Mouse (Mus musculus) lung, embryonic 15.5 days (tissue): Measurements from ENCODE around the gene Clec2i. TPM values are rescaled to one million over a fixed set of nuclear protein-coding genes. Genes with fewer than 3 reads are reported as not detected.
"Not testable (repeated sequence)": the region's sequence is repeated elsewhere in the genome, so short reads cannot be mapped to it uniquely, and the experiment has no call there.

Experiments used
- ATAC-seq: fragments of 200-750 bp; cut with Nextera tagmentation; 2 replicates; pipeline ENCODE4 v1.8.0; 2017; ENCODE audit warnings: moderate number of reproducible peaks, borderline replicate concordance; ENCODE audit not compliant: low FRiP score, low TSS enrichment; ENCODE audit errors: extremely low read depth
- H3K27ac ChIP-seq: fragments of 300-500 bp; sonication (generic); 2 replicates; pipeline ENCODE4 v1.5.1; 2015; ENCODE audit warnings: moderate library complexity, mild to moderate bottlenecking, inconsistent platforms
- H3K27me3 ChIP-seq: fragments of 300-500 bp; sonication (generic); 2 replicates; pipeline ENCODE4 v1.6.1; 2015; ENCODE audit warnings: inconsistent platforms
- H3K36me3 ChIP-seq: fragments of 300-500 bp; sonication (generic); 2 replicates; pipeline ENCODE4 v1.6.1; 2015; ENCODE audit warnings: inconsistent platforms
- H3K4me1 ChIP-seq: fragments of 300-500 bp; sonication (generic); 2 replicates; pipeline ENCODE4 v1.6.1; 2015; ENCODE audit warnings: inconsistent platforms
- H3K4me2 ChIP-seq: fragments of 300-500 bp; sonication (generic); 2 replicates; pipeline ENCODE4 v1.6.1; 2015; ENCODE audit warnings: inconsistent platforms, mild to moderate bottlenecking, moderate library complexity
- H3K4me3 ChIP-seq: fragments of 300-500 bp; sonication (generic); 2 replicates; pipeline ENCODE4 v1.5.1; 2015; ENCODE audit warnings: mild to moderate bottlenecking, inconsistent platforms
- H3K9ac ChIP-seq: fragments of 300-500 bp; sonication (generic); 2 replicates; pipeline ENCODE4 v1.6.1; 2015; ENCODE audit warnings: inconsistent platforms
- H3K9me3 ChIP-seq: fragments of 300-500 bp; sonication (generic); 2 replicates; pipeline ENCODE4 v1.6.1; 2016; ENCODE audit warnings: inconsistent platforms
- WGBS: fragments of 180-500 bp; shearing (Covaris S2); methylation state at CpG from one replicate; pipeline ENCODE4 v1.1.7; 2015; 5-methylcytosine and 5-hydroxymethylcytosine counted together
- polyA plus RNA-seq: library from polyadenylated mRNA; unstranded; fragments of >200 nt; fragmentation: Nextera tagmentation; extraction: Ambion mirVana; gene quantifications from 2 replicates; pipeline ENCODE4 v1.2.1, GENCODE M21; 2015

The Clec2i gene
- 0.24 and 0.32 TPM in 2 replicates for polyA plus RNA-seq

GRCm38 (mm10) chr6:128887091-128887790 lies at the start of gene Clec2i:
Gene Clec2i, plus strand, starts transcription at chr6:128887588.
- H3K36me3 ChIP-seq, H3K27ac ChIP-seq, H3K4me1 ChIP-seq, H3K4me3 ChIP-seq, H3K4me2 ChIP-seq, ATAC-seq, H3K9me3 ChIP-seq, H3K9ac ChIP-seq, H3K27me3 ChIP-seq: not testable (repeated sequence)
- 81% methylated on average over 6 of the region's 6 CpGs for WGBS

DNA sequence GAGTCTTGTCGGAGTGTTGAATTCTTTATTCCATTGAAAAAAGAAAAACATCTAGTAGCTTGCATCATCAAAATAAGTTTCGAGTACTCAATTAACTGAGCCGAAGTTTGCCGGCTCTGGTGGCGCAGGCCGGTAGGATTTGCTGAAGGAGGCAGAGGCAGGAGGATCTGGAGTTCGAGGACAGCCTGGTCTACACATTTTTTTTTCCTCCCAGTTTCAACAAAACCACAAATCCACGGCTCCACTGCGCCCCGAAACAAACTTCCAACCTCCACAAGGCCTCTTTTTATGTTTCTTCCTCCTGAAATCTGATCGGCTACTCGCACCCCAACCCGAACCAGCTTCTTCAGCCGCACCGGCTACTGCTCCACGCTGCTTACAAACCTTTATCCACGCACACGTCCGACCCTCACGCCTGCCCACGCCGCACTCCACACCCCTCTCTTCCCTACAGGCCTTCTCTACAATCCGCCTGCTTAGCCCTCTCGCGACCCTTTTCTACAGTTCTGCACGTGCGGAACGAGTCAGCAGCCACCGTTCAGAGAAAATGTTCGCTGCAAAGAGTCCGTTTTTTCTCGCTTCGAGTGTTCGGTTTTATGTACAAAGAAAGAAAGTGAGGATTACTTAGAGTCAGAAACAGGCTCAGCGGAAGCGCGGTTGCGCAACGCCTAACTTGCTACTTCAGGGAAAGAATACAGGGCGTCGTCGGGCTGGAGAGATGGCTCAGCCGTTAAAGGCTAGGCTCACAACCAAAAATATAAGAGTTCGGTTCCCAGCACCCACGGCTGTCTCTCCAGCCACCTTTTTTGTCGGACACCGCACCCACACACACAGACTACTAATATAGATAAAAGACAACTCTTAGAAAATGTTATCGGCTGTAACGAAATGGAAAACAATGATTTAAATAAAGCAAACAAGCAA lies 48.8 kb upstream of the Clec2i start:
- WGBS = under 1% methylated on average over 49 of the region's 49 CpGs
- H3K27ac ChIP-seq = peak overlapping the region; percentile 98

DNA sequence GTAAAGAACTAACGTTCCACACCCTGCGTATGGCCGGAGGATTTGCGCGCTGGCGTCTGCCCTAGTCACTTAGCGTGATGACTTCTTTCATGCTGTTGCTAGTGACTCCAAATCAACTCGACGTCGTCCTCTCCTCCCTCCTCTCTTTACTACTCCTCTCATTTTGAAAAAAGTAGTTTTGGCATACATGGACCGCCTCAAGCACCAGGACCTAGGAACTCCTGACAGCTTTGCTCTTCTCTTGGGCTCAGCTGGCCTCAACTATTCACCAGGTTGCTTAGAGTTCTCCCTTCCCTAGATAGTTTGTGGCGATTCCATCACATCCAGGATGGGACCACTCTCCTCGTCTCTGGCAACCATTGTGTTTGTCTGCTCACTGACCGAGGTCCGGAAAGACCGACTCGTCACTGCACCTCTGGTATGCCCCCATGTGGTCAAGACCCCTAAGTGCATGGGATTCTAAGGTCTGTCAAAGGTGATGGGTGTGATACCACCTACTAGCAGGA lies 48.1 kb upstream of the Clec2i start:
- H3K4me3 ChIP-seq = peak overlapping the region; percentile 69
- ATAC-seq = peak; percentile 2; the same call in 1 of the 2 replicates
- peak overlapping the region; percentile 98 for H3K27ac ChIP-seq
- no peaks in the 10 kb centered on the region for H3K27me3 ChIP-seq
- H3K4me1 ChIP-seq = peaks cover 20% of the 10 kb centered on the region
- WGBS = under 1% methylated on average over 17 of the region's 17 CpGs
- peak overlapping the region; percentile 45 for H3K9ac ChIP-seq
- peak overlapping the region; percentile 71 for H3K4me2 ChIP-seq
- no peaks in the 10 kb centered on the region for H3K9me3 ChIP-seq
- no peaks in the 10 kb centered on the region for H3K36me3 ChIP-seq

More for the DNA sequence above, 48.8 kb upstream of the Clec2i start:
- Histone ChIP-seq H3K36me3 (no peaks in the 10 kb centered on the region), H3K4me1 (peaks cover 16% of the 10 kb centered on the region), H3K4me2 (peak overlapping the region; percentile 71), H3K4me3 (peak overlapping the region; percentile 69), H3K27me3 (no peaks in the 10 kb centered on the region), H3K9me3 (no peaks in the 10 kb centered on the region), H3K9ac (peak overlapping the region; percentile 76)
- peak; percentile 70 for ATAC-seq

GRCm38 (mm10) chr6:128839921-128840320 lies 47.5 kb upstream of the Clec2i start:
- H3K9ac ChIP-seq = no peak overlapping the region
- H3K4me1 ChIP-seq = peaks cover 24% of the 10 kb centered on the region
- no peak for ATAC-seq
- H3K9me3 ChIP-seq = no peaks in the 10 kb centered on the region
- no peaks in the 10 kb centered on the region for H3K36me3 ChIP-seq
- 56% methylated on average over 7 of the region's 7 CpGs for WGBS
- peak overlapping the region; percentile 69 for H3K4me3 ChIP-seq
- H3K27me3 ChIP-seq = no peaks in the 10 kb centered on the region
- H3K4me2 ChIP-seq = peak overlapping the region; percentile 71
- peak overlapping the region; percentile 98 for H3K27ac ChIP-seq

GRCm38 (mm10) chr6:128840669-128841068 lies 46.7 kb upstream of the Clec2i start:
- ATAC-seq, H3K27ac ChIP-seq, H3K9ac ChIP-seq, H3K4me3 ChIP-seq, H3K9me3 ChIP-seq, H3K27me3 ChIP-seq, H3K4me2 ChIP-seq, H3K36me3 ChIP-seq: not testable (repeated sequence)
- WGBS = 82% methylated on average over 3 of the region's 3 CpGs
- H3K4me1 ChIP-seq = peaks cover 29% of the 10 kb centered on the region

- Histone ChIP-seq H3K36me3 (no peaks in the 10 kb centered on the region), H3K9ac (peak overlapping the region; percentile 77; the same call in 1 of the 2 replicates), H3K27ac (peak overlapping the region; percentile 99), H3K4me3 (peak overlapping the region; percentile 78), H3K27me3 (no peaks in the 10 kb centered on the region), H3K9me3 (no peaks in the 10 kb centered on the region), H3K4me1 (peaks cover 29% of the 10 kb centered on the region), H3K4me2 (peak overlapping the region; percentile 81)
- no peak for ATAC-seq
- WGBS = 39% methylated on average over 4 of the region's 4 CpGs
Observed at GRCm38 (mm10) chr6:128841327-128842089, 45.9 kb upstream of the Clec2i start.

- H3K27me3 ChIP-seq = no peaks in the 10 kb centered on the region
- H3K27ac ChIP-seq = peak overlapping the region; percentile 99
- H3K4me3 ChIP-seq = peak overlapping the region; percentile 78
- H3K4me1 ChIP-seq = peaks cover 27% of the 10 kb centered on the region
- WGBS = under 1% methylated on average over 20 of the region's 20 CpGs
- ATAC-seq = no peak; the same call in 1 of the 2 replicates
- H3K9me3 ChIP-seq = no peaks in the 10 kb centered on the region
- H3K9ac ChIP-seq = peak overlapping the region; percentile 77
- no peaks in the 10 kb centered on the region for H3K36me3 ChIP-seq
- peak overlapping the region; percentile 81 for H3K4me2 ChIP-seq
Observed at GRCm38 (mm10) chr6:128842356-128842944, 44.9 kb upstream of the Clec2i start.

- no peaks in the 10 kb centered on the region for H3K27me3 ChIP-seq
Observed at GRCm38 (mm10) chr6:128842945-128843478, 44.4 kb upstream of the Clec2i start.

DNA sequence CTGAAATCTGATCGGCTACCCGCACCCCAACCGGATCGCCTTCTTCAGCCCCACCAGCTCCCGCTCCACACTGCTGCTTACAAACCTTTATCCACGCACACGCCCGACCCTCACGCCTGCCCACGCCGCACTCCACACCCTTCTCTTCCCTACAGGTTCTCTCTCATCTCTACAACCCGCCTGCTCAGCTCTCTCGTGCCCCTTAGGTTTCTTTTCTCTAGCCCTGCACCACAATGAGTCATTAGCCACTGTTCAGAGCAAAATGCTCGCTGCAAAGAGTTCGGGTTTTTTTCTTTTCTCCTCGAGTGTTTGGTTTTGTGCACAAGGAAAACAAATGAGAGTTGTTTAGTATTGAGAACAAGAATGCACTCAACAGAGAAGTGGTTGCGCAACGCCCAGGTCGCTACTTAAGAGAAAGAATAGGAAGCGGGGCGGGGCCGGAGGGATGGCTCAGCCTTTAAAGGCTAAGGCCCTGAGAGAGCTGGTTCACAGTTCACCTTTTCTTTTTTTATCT lies 43.9 kb upstream of the Clec2i start:
- Histone ChIP-seq H3K36me3 (no peaks in the 10 kb centered on the region), H3K9ac (peak overlapping the region; percentile 77), H3K4me2 (peak overlapping the region; percentile 81), H3K4me3 (peak overlapping the region; percentile 78), H3K9me3 (no peaks in the 10 kb centered on the region), H3K4me1 (peaks cover 25% of the 10 kb centered on the region), H3K27ac (peak overlapping the region; percentile 99), H3K27me3 (no peaks in the 10 kb centered on the region)
- peak; percentile 23 for ATAC-seq
- WGBS = under 1% methylated on average over 22 of the region's 22 CpGs

More at GRCm38 (mm10) chr6:128842945-128843478, 44.4 kb upstream of the Clec2i start:
- Histone ChIP-seq H3K4me2 (peak overlapping the region; percentile 81), H3K9ac (peak overlapping the region; percentile 77), H3K27ac (peak overlapping the region; percentile 99), H3K9me3 (no peaks in the 10 kb centered on the region), H3K4me3 (peak overlapping the region; percentile 78), H3K36me3 (no peaks in the 10 kb centered on the region), H3K4me1 (peaks cover 25% of the 10 kb centered on the region)
- under 1% methylated on average over 44 of the region's 44 CpGs for WGBS
- peak; percentile 58 for ATAC-seq

- 15% methylated on average over 8 of the region's 8 CpGs for WGBS
- H3K9ac ChIP-seq = peak overlapping the region; percentile 77; the same call in 1 of the 2 replicates
- H3K27ac ChIP-seq = peak overlapping the region; percentile 99
Observed at GRCm38 (mm10) chr6:128844131-128844530, 43.3 kb upstream of the Clec2i start.

More at GRCm38 (mm10) chr6:128844131-128844530, 43.3 kb upstream of the Clec2i start:
- no peaks in the 10 kb centered on the region for H3K36me3 ChIP-seq
- peaks cover 25% of the 10 kb centered on the region for H3K4me1 ChIP-seq
- no peak for ATAC-seq
- no peaks in the 10 kb centered on the region for H3K9me3 ChIP-seq
- H3K27me3 ChIP-seq = no peaks in the 10 kb centered on the region
- peak overlapping the region; percentile 81 for H3K4me2 ChIP-seq
- peak overlapping the region; percentile 78 for H3K4me3 ChIP-seq
